Mouse (Mus musculus): ENCODE measurements around the gene Gm42417. TPM values are rescaled to one million over a fixed set of nuclear protein-coding genes. Genes with fewer than 3 reads are reported as not detected.
A peak's percentile ranks its signal among the peaks of the same experiment; 100 is the strongest.

The Gm42417 gene
- polyA plus RNA-seq, 1 experiment from 2014 or later = not detected

- peaks cover 19% of the 10 kb centered on the region for H3K4me1 ChIP-seq (ENCODE audit: control insufficient read depth, insufficient read depth, low read length)
- H3K4me3 ChIP-seq (replicated peaks; ENCODE audit: low read length) = peak within 1 kb of the TSS; percentile 95
- H3K27ac ChIP-seq (ENCODE audit: low read length) = peak within 1 kb of the TSS; percentile 99
- WGBS = 1% methylated on average over 51 of the region's 51 CpGs
- peak within 1 kb of the TSS; percentile 90 for H3K9ac ChIP-seq (ENCODE audit: low read length)
- peak within 1 kb of the TSS; percentile 98 for H3K4me2 ChIP-seq (ENCODE audit: low read depth, low read length)
- H3K27me3 ChIP-seq (ENCODE audit: control insufficient read depth, insufficient read depth, low read length) = no peaks in the 10 kb centered on the region
- H3K36me3 ChIP-seq (ENCODE audit: control insufficient read depth, insufficient read depth, low read length) = no peaks in the 10 kb centered on the region; the same call in 1 of the 2 replicates
- ATAC-seq (ENCODE audit: insufficient read depth, low FRiP score) = peak; percentile 99
- no peaks in the 10 kb centered on the region for H3K9me3 ChIP-seq (replicated peaks; ENCODE audit: control insufficient read depth, low read length)
Observed at GRCm38 (mm10) chr1:36511289-36512021, 27.8 kb downstream of the Gm42417 start, which contains the start of gene Cnnm3. Cnnm3 (plus strand) TSS chr1:36511867.

GRCm38 (mm10) chr1:36508238-36508637, 31.0 kb downstream of the Gm42417 start:
- Histone ChIP-seq H3K4me2 (ENCODE audit: low read depth, low read length) (no peak overlapping the region), H3K27ac (ENCODE audit: low read length) (no peak overlapping the region), H3K4me3 (replicated peaks; ENCODE audit: low read length) (no peak overlapping the region), H3K4me1 (ENCODE audit: control insufficient read depth, insufficient read depth, low read length) (peaks cover 4% of the 10 kb centered on the region), H3K36me3 (ENCODE audit: control insufficient read depth, insufficient read depth, low read length) (no peaks in the 10 kb centered on the region; the same call in 1 of the 2 replicates), H3K27me3 (ENCODE audit: control insufficient read depth, insufficient read depth, low read length) (no peaks in the 10 kb centered on the region), H3K9ac (ENCODE audit: low read length) (no peak overlapping the region), H3K9me3 (replicated peaks; ENCODE audit: control insufficient read depth, low read length) (no peaks in the 10 kb centered on the region)
- WGBS = 69% methylated on average over 5 of the region's 5 CpGs
- no peak for ATAC-seq (ENCODE audit: insufficient read depth, low FRiP score)

GRCm38 (mm10) chr1:36501261-36501660, 38.0 kb downstream of the Gm42417 start:
- peak; percentile 30; the same call in 1 of the 2 replicates for ATAC-seq (ENCODE audit: insufficient read depth, low FRiP score)

GRCm38 (mm10) chr1:36497312-36497711, 41.9 kb downstream of the Gm42417 start:
- no peak for ATAC-seq (ENCODE audit: insufficient read depth, low FRiP score)
- Histone ChIP-seq H3K4me2 (ENCODE audit: low read depth, low read length) (no peak overlapping the region), H3K4me1 (ENCODE audit: control insufficient read depth, insufficient read depth, low read length) (peaks cover 5% of the 10 kb centered on the region; the same call in 1 of the 2 replicates), H3K9ac (ENCODE audit: low read length) (no peak overlapping the region), H3K27ac (ENCODE audit: low read length) (no peak overlapping the region), H3K36me3 (ENCODE audit: control insufficient read depth, insufficient read depth, low read length) (no peaks in the 10 kb centered on the region), H3K9me3 (replicated peaks; ENCODE audit: control insufficient read depth, low read length) (no peaks in the 10 kb centered on the region), H3K27me3 (ENCODE audit: control insufficient read depth, insufficient read depth, low read length) (no peaks in the 10 kb centered on the region), H3K4me3 (replicated peaks; ENCODE audit: low read length) (no peak overlapping the region)
- WGBS = 95% methylated on average over 2 of the region's 2 CpGs

More at GRCm38 (mm10) chr1:36501261-36501660, 38.0 kb downstream of the Gm42417 start:
- H3K9me3 ChIP-seq (replicated peaks; ENCODE audit: control insufficient read depth, low read length) = no peaks in the 10 kb centered on the region
- H3K36me3 ChIP-seq (ENCODE audit: control insufficient read depth, insufficient read depth, low read length) = no peaks in the 10 kb centered on the region
- H3K4me1 ChIP-seq (ENCODE audit: control insufficient read depth, insufficient read depth, low read length) = no peaks in the 10 kb centered on the region
- H3K27me3 ChIP-seq (ENCODE audit: control insufficient read depth, insufficient read depth, low read length) = no peaks in the 10 kb centered on the region
- H3K27ac ChIP-seq (ENCODE audit: low read length) = no peak overlapping the region
- no peak overlapping the region for H3K9ac ChIP-seq (ENCODE audit: low read length)
- no peak overlapping the region for H3K4me2 ChIP-seq (ENCODE audit: low read depth, low read length)
- no peak overlapping the region for H3K4me3 ChIP-seq (replicated peaks; ENCODE audit: low read length)
- WGBS = 2% methylated on average over 3 of the region's 3 CpGs

- Histone ChIP-seq H3K9me3 (replicated peaks; ENCODE audit: control insufficient read depth, low read length) (no peaks in the 10 kb centered on the region), H3K4me3 (replicated peaks; ENCODE audit: low read length) (no peak overlapping the region), H3K4me1 (ENCODE audit: control insufficient read depth, insufficient read depth, low read length) (peaks cover 8% of the 10 kb centered on the region; the same call in 1 of the 2 replicates), H3K27me3 (ENCODE audit: control insufficient read depth, insufficient read depth, low read length) (no peaks in the 10 kb centered on the region), H3K27ac (ENCODE audit: low read length) (no peak overlapping the region), H3K36me3 (ENCODE audit: control insufficient read depth, insufficient read depth, low read length) (no peaks in the 10 kb centered on the region), H3K4me2 (ENCODE audit: low read depth, low read length) (no peak overlapping the region), H3K9ac (ENCODE audit: low read length) (no peak overlapping the region)
- WGBS = 51% methylated on average over 2 of the region's 2 CpGs
- no peak for ATAC-seq (ENCODE audit: insufficient read depth, low FRiP score)
Observed at GRCm38 (mm10) chr1:36496719-36497118, 42.5 kb downstream of the Gm42417 start.

- no peaks in the 10 kb centered on the region for H3K9me3 ChIP-seq (replicated peaks; ENCODE audit: control insufficient read depth, low read length)
- no peak for ATAC-seq (ENCODE audit: insufficient read depth, low FRiP score)
- no peak overlapping the region for H3K27ac ChIP-seq (ENCODE audit: low read length)
- H3K9ac ChIP-seq (ENCODE audit: low read length) = no peak overlapping the region
- no peaks in the 10 kb centered on the region for H3K27me3 ChIP-seq (ENCODE audit: control insufficient read depth, insufficient read depth, low read length)
- 76% methylated on average over 6 of the region's 6 CpGs for WGBS
- H3K4me2 ChIP-seq (ENCODE audit: low read depth, low read length) = no peak overlapping the region
- H3K4me3 ChIP-seq (replicated peaks; ENCODE audit: low read length) = no peak overlapping the region
- H3K4me1 ChIP-seq (ENCODE audit: control insufficient read depth, insufficient read depth, low read length) = peaks cover 8% of the 10 kb centered on the region; the same call in 1 of the 2 replicates
- no peaks in the 10 kb centered on the region for H3K36me3 ChIP-seq (ENCODE audit: control insufficient read depth, insufficient read depth, low read length)
Observed at GRCm38 (mm10) chr1:36493299-36493698, 45.9 kb downstream of the Gm42417 start.

GRCm38 (mm10) chr1:36492416-36493139, 46.7 kb downstream of the Gm42417 start:
- ATAC-seq (ENCODE audit: insufficient read depth, low FRiP score) = peak; percentile 87
- Histone ChIP-seq H3K36me3 (ENCODE audit: control insufficient read depth, insufficient read depth, low read length) (no peaks in the 10 kb centered on the region), H3K4me3 (replicated peaks; ENCODE audit: low read length) (no peak overlapping the region), H3K4me1 (ENCODE audit: control insufficient read depth, insufficient read depth, low read length) (peaks cover 8% of the 10 kb centered on the region; the same call in 1 of the 2 replicates), H3K4me2 (ENCODE audit: low read depth, low read length) (no peak overlapping the region), H3K9me3 (replicated peaks; ENCODE audit: control insufficient read depth, low read length) (no peaks in the 10 kb centered on the region), H3K9ac (ENCODE audit: low read length) (peak overlapping the region; percentile 32; the same call in 1 of the 2 replicates), H3K27ac (ENCODE audit: low read length) (0 out of 2 replicates have a peak overlapping the region, but pooled peaks have one; percentile 42), H3K27me3 (ENCODE audit: control insufficient read depth, insufficient read depth, low read length) (no peaks in the 10 kb centered on the region)
- WGBS = 38% methylated on average over 9 of the region's 9 CpGs

GRCm38 (mm10) chr1:36489661-36490060, 49.6 kb downstream of the Gm42417 start:
- no peak overlapping the region for H3K4me2 ChIP-seq (ENCODE audit: low read depth, low read length)
- ATAC-seq (ENCODE audit: insufficient read depth, low FRiP score) = no peak
- no peaks in the 10 kb centered on the region for H3K27me3 ChIP-seq (ENCODE audit: control insufficient read depth, insufficient read depth, low read length)
- no peak overlapping the region for H3K9ac ChIP-seq (ENCODE audit: low read length)
- H3K9me3 ChIP-seq (replicated peaks; ENCODE audit: control insufficient read depth, low read length) = no peaks in the 10 kb centered on the region
- H3K36me3 ChIP-seq (ENCODE audit: control insufficient read depth, insufficient read depth, low read length) = no peaks in the 10 kb centered on the region
- H3K4me3 ChIP-seq (replicated peaks; ENCODE audit: low read length) = no peak overlapping the region
- 82% methylated on average over 6 of the region's 6 CpGs for WGBS
- no peak overlapping the region for H3K27ac ChIP-seq (ENCODE audit: low read length)
- H3K4me1 ChIP-seq (ENCODE audit: control insufficient read depth, insufficient read depth, low read length) = peaks cover 8% of the 10 kb centered on the region; the same call in 1 of the 2 replicates

GRCm38 (mm10) chr1:36487111-36487510, 52.1 kb downstream of the Gm42417 start:
- no peak overlapping the region for H3K27ac ChIP-seq (ENCODE audit: low read length)
- 83% methylated on average over 9 of the region's 9 CpGs for WGBS
- H3K9ac ChIP-seq (ENCODE audit: low read length) = no peak overlapping the region
- H3K4me3 ChIP-seq (replicated peaks; ENCODE audit: low read length) = no peak overlapping the region
- no peaks in the 10 kb centered on the region for H3K27me3 ChIP-seq (ENCODE audit: control insufficient read depth, insufficient read depth, low read length)
- no peak for ATAC-seq (ENCODE audit: insufficient read depth, low FRiP score)
- no peaks in the 10 kb centered on the region for H3K9me3 ChIP-seq (replicated peaks; ENCODE audit: control insufficient read depth, low read length)
- no peaks in the 10 kb centered on the region for H3K36me3 ChIP-seq (ENCODE audit: control insufficient read depth, insufficient read depth, low read length)
- H3K4me2 ChIP-seq (ENCODE audit: low read depth, low read length) = no peak overlapping the region
- peaks cover 9% of the 10 kb centered on the region for H3K4me1 ChIP-seq (ENCODE audit: control insufficient read depth, insufficient read depth, low read length)
